Comparison of ENCODE assay signal across 8 mouse cellular contexts in the genomic region with DNA sequence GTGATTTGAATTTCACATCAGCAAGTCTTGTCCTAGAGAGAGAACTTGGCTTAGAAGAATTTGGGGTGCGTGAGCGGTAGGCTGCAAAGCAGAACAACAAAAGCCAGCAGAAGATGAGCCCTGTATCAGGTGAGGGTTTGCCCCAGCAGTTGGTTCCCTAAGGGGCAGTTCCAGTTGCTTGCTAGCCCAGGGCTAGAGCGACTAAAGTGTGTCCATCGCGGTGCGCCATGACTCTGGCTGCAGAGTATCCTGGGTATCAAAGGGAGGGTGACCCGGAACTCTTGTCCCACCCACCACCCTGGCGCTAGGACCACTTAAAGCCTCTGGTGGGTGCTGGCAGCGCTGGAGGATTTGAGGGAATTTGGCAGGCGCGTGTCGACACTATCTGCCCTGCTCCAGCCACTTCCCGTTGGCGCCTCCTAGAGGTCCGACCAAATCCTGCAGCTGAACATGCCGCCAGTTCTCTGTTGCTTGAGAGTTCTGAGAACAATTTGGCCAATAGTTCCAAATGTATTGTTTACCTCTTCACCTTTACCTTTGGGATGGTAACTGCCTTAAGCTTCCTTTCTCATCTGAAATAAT. TPM values are rescaled to one million over a fixed set of nuclear protein-coding genes. Genes with fewer than 3 reads are reported as not detected.
DNase-seq lines count a peak whose midpoint lies in the region; ATAC-seq and TF ChIP-seq lines count a peak whose summit lies in the region.

No protein-coding gene starts in this region.

- peaks cover 48% of the 10 kb centered on the region for H3K27me3 ChIP-seq in G1E (ENCODE audit: insufficient read depth, low read length)
- peaks cover 27% of the 10 kb centered on the region for H3K27me3 ChIP-seq in lung, embryonic 14.5 days (ENCODE audit: insufficient read depth, low read length)

- no peak overlapping the region for H3K4me3 ChIP-seq in G1E (ENCODE audit: low read depth, low read length)
- H3K4me3 ChIP-seq in layer of hippocampus, adult 2 months, result peak overlapping the region; percentile 36; the same call in 1 of the 2 replicates
- H3K4me3 ChIP-seq in lung, embryonic 14.5 days (ENCODE audit: low read depth, low read length), result peak overlapping the region; percentile 35; the same call in 1 of the 2 replicates
- no peak overlapping the region for H3K4me3 ChIP-seq in olfactory bulb, adult 2 months (ENCODE audit: insufficient read depth, low read depth, low read length)

- TF ChIP-seq POLR2A in olfactory bulb, adult 2 months (IDR thresholded peaks at IDR 0.05; ENCODE audit: insufficient read depth, low read depth, low read length), result no peak

- H3K4me2 ChIP-seq in lung, embryonic 14.5 days, result peak overlapping the region; percentile 65

- no peaks in the 10 kb centered on the region for H3K36me3 ChIP-seq in G1E (replicated peaks)
- peaks cover 32% of the 10 kb centered on the region; the same call in 1 of the 2 replicates for H3K36me3 ChIP-seq in lung, embryonic 14.5 days (ENCODE audit: insufficient read depth)

- DNase-seq in G1E (ENCODE audit: low spot score), result no peak
- DNase-seq in cerebellum, adult 8-10 months, result peak; percentile 86
- DNase-seq in forelimb bud, embryonic 11.5 days (ENCODE audit: low read depth, low spot score), result peak; percentile 78
- DNase-seq in layer of hippocampus, adult 2 months (ENCODE audit: low spot score in 2 of 2), result peak; percentile 60 to 83
- peak; percentile 94 for DNase-seq in lung, embryonic 14.5 days
- peak; percentile 82 for DNase-seq in thymus, postnatal 0 days (ENCODE audit: low spot score)

- peak; percentile 75 for TF ChIP-seq CTCF in G1E (IDR thresholded peaks at IDR 0.05; ENCODE audit: low read depth, low read length)
- peak; percentile 95 for TF ChIP-seq CTCF in layer of hippocampus, adult 2 months (conservative IDR thresholded peaks at IDR 0.05)
- TF ChIP-seq CTCF in lung, embryonic 14.5 days (IDR thresholded peaks at IDR 0.05; ENCODE audit: low read depth), result peak; percentile 94
- peak; percentile 80 for TF ChIP-seq CTCF in olfactory bulb, adult 2 months (IDR thresholded peaks at IDR 0.05; ENCODE audit: insufficient read depth, low read depth, low read length)

- H3K27ac ChIP-seq in layer of hippocampus, adult 2 months, result no peak overlapping the region
- no peak overlapping the region for H3K27ac ChIP-seq in lung, embryonic 14.5 days (ENCODE audit: low read depth)
- H3K27ac ChIP-seq in olfactory bulb, adult 2 months (ENCODE audit: insufficient read depth, low read depth, low read length), result no peak overlapping the region

- peaks cover 9% of the 10 kb centered on the region for H3K4me1 ChIP-seq in G1E (ENCODE audit: insufficient read depth, low read depth, low read length)
- H3K4me1 ChIP-seq in lung, embryonic 14.5 days (ENCODE audit: insufficient read depth), result peaks cover 7% of the 10 kb centered on the region; the same call in 1 of the 2 replicates
- H3K4me1 ChIP-seq in olfactory bulb, adult 2 months (ENCODE audit: control insufficient read depth, insufficient read depth, low read length), result peaks cover 14% of the 10 kb centered on the region

- no peak for ATAC-seq in G1E (ENCODE audit: extremely low read depth, insufficient number of reproducible peaks, low FRiP score, poor library complexity, severe bottlenecking)
- ATAC-seq in hematopoietic stem cell, adult 5-6 weeks (replicated peaks in 1 of 2; ENCODE audit: insufficient read depth in 1 of 2, low FRiP score in 2 of 2, low TSS enrichment in 1 of 2, low read depth in 1 of 2, poor library complexity in 2 of 2, severe bottlenecking in 2 of 2), result peak; percentile 77 to 84
- ATAC-seq in lung, embryonic 14.5 days (ENCODE audit: insufficient read depth), result peak; percentile 50

- no peak overlapping the region for H3K9ac ChIP-seq in lung, embryonic 14.5 days

- WGBS in lung, embryonic 14.5 days, result 5% methylated on average over 16 of the region's 16 CpGs
- 20% methylated on average over 16 of the region's 16 CpGs for WGBS in olfactory bulb, adult 2 months

- peaks cover 22% of the 10 kb centered on the region for H3K9me3 ChIP-seq in G1E (replicated peaks)
- H3K9me3 ChIP-seq in lung, embryonic 14.5 days (ENCODE audit: low read depth, low read length), result no peaks in the 10 kb centered on the region

RNA-seq across cellular contexts. Expression of a gene that starts 13.8 kb away (rescaled TPM):
- total RNA-seq in G1E (2014; fragmentation: Nextera tagmentation) (1.9 and 3.4 TPM in 2 replicates), G1E (2017) (0.52 and 0.71 TPM in 2 replicates)
- polyA plus RNA-seq in G1E (2012), result 1.6 and 1.8 TPM in 2 replicates
- total RNA-seq in hematopoietic stem cell, adult 5-6 weeks (2017), result 0.31 and 1.3 TPM in 2 replicates
- total RNA-seq in layer of hippocampus, adult 2 months (2021), result 10 to 100 TPM; 33.9 to 46.6 TPM
- polyA plus RNA-seq in lung, embryonic 14.5 days (2014; fragmentation: Nextera tagmentation; extraction: Ambion mirVana), result 3.7 and 5.4 TPM in 2 replicates
- polyA plus RNA-seq in olfactory bulb, adult 2 months (2012; ENCODE audit: insufficient read depth, insufficient read length, low replicate concordance, missing spikeins), result not detected in 2 replicates
- polyA plus RNA-seq in thymus, postnatal 0 days (2015; fragmentation: Nextera tagmentation; extraction: Ambion mirVana), result 1.1 and 1.4 TPM in 2 replicates

RNA-seq across cellular contexts. Expression of a gene that starts 31.9 kb away (rescaled TPM):
- total RNA-seq in G1E (2014; fragmentation: Nextera tagmentation) (not detected in 2 replicates), G1E (2017) (0.16 TPM in 1 of 2 replicates, not detected in the other)
- polyA plus RNA-seq in G1E (2012), result not detected in 2 replicates
- 15.2 and 16.3 TPM in 2 replicates for total RNA-seq in hematopoietic stem cell, adult 5-6 weeks (2017)
- 1 to 10 TPM; 2.5 to 2.7 TPM for total RNA-seq in layer of hippocampus, adult 2 months (2021)
- polyA plus RNA-seq in lung, embryonic 14.5 days (2014; fragmentation: Nextera tagmentation; extraction: Ambion mirVana), result 3.2 and 4.2 TPM in 2 replicates
- polyA plus RNA-seq in olfactory bulb, adult 2 months (2012; ENCODE audit: insufficient read depth, insufficient read length, low replicate concordance, missing spikeins), result not detected in 2 replicates
- 39.0 and 41.2 TPM in 2 replicates for polyA plus RNA-seq in thymus, postnatal 0 days (2015; fragmentation: Nextera tagmentation; extraction: Ambion mirVana)

RNA-seq across cellular contexts. Expression of a gene that starts 40.2 kb away (rescaled TPM):
- 5.9 and 7.0 TPM in 2 replicates for total RNA-seq in G1E (2014; fragmentation: Nextera tagmentation)
- total RNA-seq in G1E (2017), result 10.7 and 11.1 TPM in 2 replicates
- polyA plus RNA-seq in G1E (2012), result 5.6 and 7.4 TPM in 2 replicates
- total RNA-seq in hematopoietic stem cell, adult 5-6 weeks (2017), result 8.6 and 10.4 TPM in 2 replicates
- total RNA-seq in layer of hippocampus, adult 2 months (2021), result 10 to 100 TPM; 16.4 to 16.7 TPM
- 8.2 and 9.4 TPM in 2 replicates for polyA plus RNA-seq in lung, embryonic 14.5 days (2014; fragmentation: Nextera tagmentation; extraction: Ambion mirVana)
- not detected in 2 replicates for polyA plus RNA-seq in olfactory bulb, adult 2 months (2012; ENCODE audit: insufficient read depth, insufficient read length, low replicate concordance, missing spikeins)
- polyA plus RNA-seq in thymus, postnatal 0 days (2015; fragmentation: Nextera tagmentation; extraction: Ambion mirVana), result 21.1 and 23.4 TPM in 2 replicates

RNA-seq across cellular contexts. Expression of a gene that starts 40.3 kb away (rescaled TPM):
- total RNA-seq in G1E (2014; fragmentation: Nextera tagmentation), result 85.9 and 107 TPM in 2 replicates
- 76.8 and 81.5 TPM in 2 replicates for total RNA-seq in G1E (2017)
- polyA plus RNA-seq in G1E (2012), result 7.1 and 8.2 TPM in 2 replicates
- total RNA-seq in hematopoietic stem cell, adult 5-6 weeks (2017), result 96.4 and 116 TPM in 2 replicates
- 10 to 100 TPM; 50.4 to 57.5 TPM for total RNA-seq in layer of hippocampus, adult 2 months (2021)
- 62.7 and 67.9 TPM in 2 replicates for polyA plus RNA-seq in lung, embryonic 14.5 days (2014; fragmentation: Nextera tagmentation; extraction: Ambion mirVana)
- polyA plus RNA-seq in olfactory bulb, adult 2 months (2012; ENCODE audit: insufficient read depth, insufficient read length, low replicate concordance, missing spikeins), result not detected in 2 replicates
- 77.4 and 81.3 TPM in 2 replicates for polyA plus RNA-seq in thymus, postnatal 0 days (2015; fragmentation: Nextera tagmentation; extraction: Ambion mirVana)

RNA-seq across cellular contexts. Expression of a gene that starts 43.6 kb away (rescaled TPM):
- total RNA-seq in G1E (2014; fragmentation: Nextera tagmentation), result 62.8 and 72.3 TPM in 2 replicates
- 91.7 and 110 TPM in 2 replicates for total RNA-seq in G1E (2017)
- 3.9 and 6.2 TPM in 2 replicates for polyA plus RNA-seq in G1E (2012)
- 51.7 and 52.8 TPM in 2 replicates for total RNA-seq in hematopoietic stem cell, adult 5-6 weeks (2017)
- total RNA-seq in layer of hippocampus, adult 2 months (2021), result 10 to 100 TPM; 15.4 to 20.0 TPM
- polyA plus RNA-seq in lung, embryonic 14.5 days (2014; fragmentation: Nextera tagmentation; extraction: Ambion mirVana), result 13.4 and 14.4 TPM in 2 replicates
- polyA plus RNA-seq in olfactory bulb, adult 2 months (2012; ENCODE audit: insufficient read depth, insufficient read length, low replicate concordance, missing spikeins), result not detected in 2 replicates
- 9.3 and 13.8 TPM in 2 replicates for polyA plus RNA-seq in thymus, postnatal 0 days (2015; fragmentation: Nextera tagmentation; extraction: Ambion mirVana)

Comparison
In these comparisons a context has a peak if more than half of its experiments do, and no peak if none do; other contexts are left out.
1. H3K4me3 ChIP-seq: peak in layer of hippocampus, adult 2 months (single experiment) and lung, embryonic 14.5 days (single experiment); none in G1E (single experiment) and olfactory bulb, adult 2 months (single experiment).
2. Peak in every context shown above with its lines, with median percentiles within 50 percentile points of each other: CTCF ChIP-seq.